Mouse (Mus musculus) heart, postnatal 36 days (tissue): Measurements from ENCODE around the gene Pramef8. TPM values are rescaled to one million over a fixed set of nuclear protein-coding genes. Genes with fewer than 3 reads are reported as not detected.
A peak's percentile ranks its signal among the peaks of the same experiment; 100 is the strongest.
"Not testable (repeated sequence)": the region's sequence is repeated elsewhere in the genome, so short reads cannot be mapped to it uniquely, and the experiment has no call there.

Experiments used
- DNase-seq, 2 experiments: peaks; one replicate each; pipeline ENCODE4 v3.0.0; 2021 to 2022
- intact Hi-C: fragments of 180-260 bp; cut with DNase I; formaldehyde crosslinking; loops from one replicate; pipeline ENCODE4 v1.15.1; 2025
- total RNA-seq, 2 experiments: library from RNA; stranded (reverse); gene quantifications; 2 replicates each; pipeline ENCODE4 v1.2.3; 2021

Gene Pramef8
- total RNA-seq = 10 to 100 TPM in 1 of 2 experiments, 1 to 10 TPM in 1; 9.9 to 11.5 TPM

DNA sequence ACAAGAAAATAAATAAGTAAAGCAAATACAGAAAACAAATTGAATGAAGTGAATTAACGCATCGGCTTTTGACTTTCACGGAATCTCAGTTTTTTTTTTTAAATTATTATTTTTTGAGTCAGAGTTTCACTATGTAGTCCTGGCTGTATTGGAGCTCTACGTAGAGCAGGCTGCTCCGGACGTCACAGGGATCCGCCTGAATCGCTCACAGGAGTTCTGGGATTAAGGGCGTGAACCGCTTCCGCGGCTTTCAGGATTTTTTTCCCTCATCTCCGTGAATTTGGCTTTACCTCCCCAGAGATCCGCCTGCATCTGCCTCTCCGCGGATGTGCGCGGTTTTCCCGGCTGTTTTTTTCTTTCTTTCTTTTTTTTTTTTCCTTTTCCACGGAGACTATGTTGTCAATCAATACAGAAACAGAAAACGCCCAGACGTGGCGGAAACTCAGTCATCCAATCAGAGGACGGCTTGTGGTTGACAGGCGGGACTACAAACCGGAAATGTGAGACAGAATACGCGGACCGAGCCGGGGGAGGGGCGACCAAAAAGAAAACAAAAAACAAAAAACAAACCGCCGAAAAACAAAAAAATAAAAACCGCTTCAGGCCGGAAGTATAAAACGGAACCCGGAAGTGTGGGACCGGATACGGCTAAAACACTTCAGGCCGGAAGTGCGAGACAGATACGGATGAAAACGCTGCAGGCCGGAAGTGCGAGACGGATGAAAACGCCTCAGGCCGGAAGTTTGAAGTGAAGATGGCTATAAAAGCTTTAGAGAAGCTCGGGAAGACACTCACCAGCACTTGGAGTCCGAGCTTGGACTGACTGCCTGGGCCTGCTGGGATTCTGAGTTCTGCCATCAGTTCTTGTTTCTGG is at the start of gene Pramef8:
TSS of gene Pramef8 (plus strand) at position 208 of the 874 bp plus-strand sequence.
- peak; percentile 89 to 92 for DNase-seq
- intact Hi-C loops = no loop called here

DNA sequence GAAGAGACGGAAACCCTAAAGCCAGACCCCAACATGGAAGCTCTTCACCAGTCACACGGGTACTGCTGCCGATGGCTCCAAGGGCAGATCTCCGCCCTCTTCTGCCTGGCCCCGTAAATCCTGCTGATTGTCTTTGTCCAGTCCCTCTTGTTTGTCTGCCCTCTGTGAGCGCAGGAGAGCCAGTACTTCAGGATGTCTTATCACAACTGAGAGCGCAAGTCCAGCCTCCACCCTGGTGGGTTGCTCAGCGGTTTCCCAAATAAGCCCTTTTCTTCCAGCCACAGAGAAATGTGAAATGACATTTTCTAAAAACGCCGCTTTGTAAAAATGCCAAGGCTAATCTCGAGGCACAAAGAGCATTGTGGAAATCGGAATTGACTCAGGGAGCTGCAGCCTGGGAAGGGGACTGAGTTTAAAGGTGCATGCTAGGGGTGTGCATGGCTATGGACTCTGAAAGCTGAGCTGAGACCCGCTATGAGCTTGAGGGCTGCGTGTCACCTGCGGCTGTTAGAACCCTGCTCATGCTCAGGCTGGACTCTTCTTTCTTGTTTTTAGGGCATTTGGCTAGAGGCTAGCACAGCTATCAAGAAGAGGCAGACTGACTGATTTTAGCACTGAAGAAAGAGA is 45.7 kb upstream of the Pramef8 start:
- no peak for DNase-seq
- intact Hi-C loops = no loop called here

DNA sequence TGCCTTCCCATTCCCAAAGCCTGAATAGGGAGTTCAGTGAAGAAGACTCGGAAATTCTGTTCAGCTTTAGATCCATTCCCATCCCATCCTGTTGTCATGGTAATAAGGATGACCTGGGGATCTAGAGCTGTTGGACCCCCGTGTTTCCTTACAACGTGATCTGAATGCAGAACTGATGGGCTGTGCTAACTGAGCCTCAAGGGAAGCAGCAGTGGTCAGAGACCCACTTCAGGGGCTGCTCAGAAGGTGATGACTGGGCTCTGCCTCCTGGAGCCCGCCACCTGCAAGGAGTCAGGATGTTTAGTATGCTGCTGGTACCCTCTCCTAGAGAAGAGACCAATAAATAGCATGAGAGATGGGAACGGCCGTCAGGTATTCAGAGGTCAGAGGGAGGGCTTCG is 32.7 kb upstream of the Pramef8 start:
- intact Hi-C loops = no loop called here
- no peak for DNase-seq

DNA sequence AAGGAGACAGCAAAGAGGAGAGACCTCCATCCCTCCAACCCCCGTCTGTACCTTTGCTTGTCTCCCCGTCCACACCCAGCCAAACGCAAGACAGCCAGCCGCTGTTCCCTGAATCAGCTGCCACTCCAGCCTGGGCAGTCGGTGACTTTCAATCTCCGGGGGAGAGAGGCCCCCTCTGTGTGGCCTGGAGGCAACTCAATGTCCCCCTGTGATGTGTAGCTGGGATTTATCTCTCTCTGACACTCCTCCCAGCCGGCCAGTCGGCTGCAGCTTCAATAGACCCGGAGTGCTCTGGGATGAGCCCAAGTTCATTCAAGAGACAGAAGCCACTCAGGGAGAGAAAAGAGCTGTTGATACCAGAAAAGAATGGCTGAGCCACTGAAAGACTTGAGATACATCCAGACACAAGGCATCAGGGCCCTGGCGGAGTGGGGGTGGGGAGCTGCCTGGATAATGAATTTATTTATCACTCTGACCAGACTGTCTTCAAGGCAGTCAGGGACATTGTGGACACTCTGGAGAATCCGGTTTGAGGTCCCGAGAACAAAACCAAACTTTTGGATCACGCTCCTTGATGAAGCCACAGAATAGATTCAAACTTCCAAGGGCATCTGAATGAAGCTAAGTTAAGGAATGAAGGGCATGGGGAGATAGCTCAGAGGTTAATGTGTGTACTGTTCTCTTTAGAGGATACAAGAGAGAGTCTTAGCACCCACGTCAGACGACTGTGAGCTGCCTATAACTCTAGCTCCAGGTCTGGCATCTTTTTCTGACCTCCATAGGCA is 32.1 kb upstream of the Pramef8 start:
- intact Hi-C loops = loop anchor here (1.0 to 5.0 kb wide), 3 partner anchors 55 to 353 kb away; no protein-coding TSS in a partner anchor
- no peak for DNase-seq

DNA sequence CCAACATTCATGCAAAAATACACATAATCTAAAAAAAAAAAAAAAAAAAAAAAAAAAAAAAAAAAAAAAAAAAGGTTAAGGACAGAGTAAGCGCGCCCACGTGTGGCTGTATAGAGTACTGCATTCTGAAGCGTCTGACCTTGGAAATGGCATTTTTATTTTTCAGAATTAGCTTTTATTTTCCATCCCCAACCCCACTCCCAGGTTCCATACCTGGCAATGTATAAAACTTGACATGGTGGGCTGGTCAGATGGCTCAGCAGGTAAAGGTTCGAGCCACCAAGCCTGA is 31.6 kb upstream of the Pramef8 start:
- peak; percentile 12 to 50 for DNase-seq
- intact Hi-C loops = loop anchor here (1.0 to 5.0 kb wide), 3 partner anchors 55 to 353 kb away; no protein-coding TSS in a partner anchor

DNA sequence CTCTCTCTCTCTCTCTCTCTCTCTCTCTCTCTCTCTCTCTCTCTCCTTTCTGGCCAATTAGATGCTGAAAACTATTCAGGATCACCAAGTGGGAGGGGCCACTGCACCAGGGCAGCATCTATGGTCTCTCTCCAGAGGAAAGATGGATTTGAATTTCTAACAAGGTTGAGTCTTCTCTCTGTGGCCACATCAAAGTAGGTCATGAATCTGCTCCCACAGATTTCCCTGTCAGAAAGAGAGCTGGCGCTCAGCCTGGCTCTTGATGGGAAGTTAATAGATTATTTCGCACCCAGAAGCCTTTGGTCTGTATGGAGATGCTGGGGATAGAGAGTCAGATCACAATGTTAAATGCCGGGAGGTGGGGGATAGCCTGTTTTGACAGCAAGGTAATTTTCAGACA is 30.1 kb upstream of the Pramef8 start:
- DNase-seq = no peak
- intact Hi-C loops = loop anchor here (5.0 kb wide), 1 partner anchor 355 kb away; no protein-coding TSS in a partner anchor

DNA sequence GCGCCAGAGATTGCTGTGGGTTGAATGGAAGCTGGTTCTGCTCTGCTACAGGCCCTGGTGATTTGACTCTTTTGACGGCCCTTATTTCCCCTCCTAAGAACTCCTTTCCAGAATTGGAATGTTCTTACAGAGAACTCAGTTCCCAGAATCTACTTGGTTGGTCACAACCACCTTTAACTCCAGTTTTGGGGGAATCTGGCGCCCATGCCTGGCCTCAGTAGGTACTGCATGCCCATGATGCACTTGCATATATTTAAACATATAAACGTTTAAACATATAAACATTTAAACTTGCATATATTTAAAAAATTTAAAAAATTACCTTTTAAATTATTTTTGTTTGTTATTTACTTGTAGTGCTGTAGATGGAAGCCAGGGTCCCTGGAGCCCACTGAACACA is 28.6 kb upstream of the Pramef8 start:
- no peak for DNase-seq
- intact Hi-C loops = loop anchor here (5.0 kb wide), 1 partner anchor 356 kb away; no protein-coding TSS in a partner anchor

DNA sequence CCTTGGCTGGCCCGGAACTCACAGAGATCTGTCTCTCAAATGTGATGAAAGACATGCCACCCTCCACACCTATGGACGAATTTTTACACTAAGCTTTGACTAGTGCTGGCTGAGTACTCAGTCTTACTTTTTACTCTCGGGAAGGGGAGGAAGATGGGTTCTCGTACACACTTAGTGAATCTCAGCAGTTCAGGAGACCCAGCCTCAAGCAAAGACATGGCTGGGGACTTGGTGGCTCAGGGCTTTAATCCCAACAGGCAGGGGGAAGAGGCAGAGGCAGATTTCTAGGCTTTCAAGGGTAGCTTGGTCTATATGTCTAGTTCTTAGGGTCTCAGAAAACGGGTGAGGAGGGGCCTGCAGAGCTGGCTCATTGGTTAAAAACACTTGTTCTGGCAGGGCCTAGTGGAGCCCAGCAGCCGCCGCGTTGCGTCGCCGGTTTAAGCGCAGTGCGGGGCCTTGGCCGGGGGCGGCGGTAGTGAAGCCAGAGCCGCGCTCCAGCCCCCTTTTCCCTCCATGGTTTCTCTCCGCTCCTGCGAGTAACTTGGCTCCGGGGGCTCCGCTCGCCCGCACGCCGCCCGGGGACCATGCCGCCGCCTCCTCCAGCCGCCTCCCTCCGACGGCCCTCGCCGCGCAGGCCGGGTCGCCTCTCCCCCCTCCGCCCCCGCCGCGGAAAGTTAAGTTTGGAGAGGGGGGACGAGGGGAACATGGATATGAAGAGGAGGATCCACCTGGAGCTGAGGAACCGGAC is 23.1 kb upstream of the Pramef8 start:
- peak; percentile 27 to 50 for DNase-seq
- intact Hi-C loops = no loop called here

DNA sequence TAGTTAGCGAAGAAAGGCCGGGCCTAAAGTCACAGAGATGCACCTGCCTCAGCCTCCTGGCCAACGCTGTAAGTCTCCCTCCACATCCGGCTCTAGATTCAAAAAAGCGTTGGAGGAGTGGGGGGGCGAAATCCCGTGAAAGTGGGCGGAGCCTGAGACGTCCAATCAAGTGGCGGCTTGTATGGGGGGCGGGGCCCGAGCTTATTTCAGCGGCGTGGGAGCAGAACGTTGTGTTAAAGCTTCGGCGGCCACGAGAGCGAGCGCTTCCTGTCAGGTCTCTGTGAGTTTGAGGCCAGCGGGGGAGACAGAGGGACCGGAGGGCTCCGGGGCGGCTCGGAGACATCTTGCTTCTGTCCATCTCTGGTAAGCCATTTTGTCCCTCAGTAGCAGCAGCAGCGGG is 18.0 kb upstream of the Pramef8 start, which contains the start of gene Pramel1:
TSS of gene Pramel1 (plus strand) at position 248 of the 400 bp plus-strand sequence.
- intact Hi-C loops = no loop called here
- no peak for DNase-seq

DNA sequence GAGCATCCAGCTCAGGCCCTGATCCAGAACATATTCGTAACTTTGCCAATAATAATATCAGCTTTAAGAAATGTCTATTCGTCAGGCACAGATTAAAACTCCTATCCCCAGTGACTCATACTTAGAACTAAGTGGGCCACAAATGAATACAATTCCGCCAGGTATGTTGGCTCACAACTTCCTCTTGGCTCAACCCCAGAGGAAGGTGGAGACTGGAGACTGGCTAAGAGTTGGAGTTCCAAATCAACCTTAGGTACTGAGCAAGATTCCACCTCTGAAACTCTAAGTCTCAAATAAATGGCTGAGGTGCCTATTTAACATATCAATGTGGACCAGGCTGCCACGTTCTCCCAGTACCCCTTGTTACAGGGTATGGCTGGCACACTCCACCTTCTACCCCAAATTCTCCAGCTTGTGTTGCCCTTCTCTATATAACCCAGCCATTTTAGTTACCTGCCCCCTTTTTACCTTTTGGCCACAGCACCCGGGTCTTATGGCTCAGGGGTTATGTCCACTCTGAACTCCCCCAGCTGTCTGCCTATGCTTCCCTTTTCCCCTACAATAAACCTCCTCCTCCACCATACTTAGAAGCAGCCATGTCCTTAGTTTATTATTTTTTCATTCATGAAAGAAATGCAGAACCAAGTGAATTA is 534 bp upstream of the Pramef8 start:
- DNase-seq = no peak
- intact Hi-C loops = no loop called here

DNA sequence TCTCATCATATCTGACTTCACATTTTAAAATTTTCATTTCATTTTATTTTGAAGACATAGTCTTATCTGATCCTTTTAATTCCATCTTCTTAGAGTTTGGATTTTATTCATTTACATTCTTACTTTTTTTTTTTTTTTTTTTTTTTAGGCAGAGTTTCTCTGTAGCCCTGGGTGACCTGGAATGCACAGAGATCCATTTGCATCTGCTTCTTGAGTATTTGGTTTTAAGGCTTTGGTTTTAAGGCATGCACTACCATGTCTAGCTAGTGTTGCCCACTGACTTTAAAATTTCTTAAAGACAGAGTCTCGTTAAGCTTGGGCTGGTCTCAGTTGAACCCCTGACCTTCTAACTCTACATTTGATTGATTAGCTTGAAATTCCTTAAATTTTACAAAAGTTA is 1.4 kb downstream of the Pramef8 start:
- intact Hi-C loops = no loop called here

DNA sequence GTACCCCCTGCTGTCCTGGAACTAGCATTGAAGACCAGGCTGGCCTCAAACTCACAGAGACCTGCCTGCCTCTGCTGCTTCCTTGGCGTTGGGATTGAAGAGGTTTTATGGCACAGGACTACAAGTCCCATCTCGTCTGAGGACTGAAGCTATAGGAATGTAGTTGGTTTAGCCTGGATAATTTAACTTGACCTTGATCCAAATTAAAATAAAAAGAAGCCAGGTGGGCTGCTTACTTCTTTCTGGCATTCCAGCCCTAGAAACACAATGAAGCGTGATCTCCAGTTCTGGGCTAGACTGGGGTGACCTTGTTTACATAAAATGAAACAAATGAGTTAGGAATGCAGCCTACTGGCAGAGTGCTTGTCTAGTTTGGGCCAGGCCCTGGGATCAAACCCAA is 1.9 kb downstream of the Pramef8 start:
- intact Hi-C loops = no loop called here

More for the DNA sequence above, 1.4 kb downstream of the Pramef8 start:
- no peak for DNase-seq

DNA sequence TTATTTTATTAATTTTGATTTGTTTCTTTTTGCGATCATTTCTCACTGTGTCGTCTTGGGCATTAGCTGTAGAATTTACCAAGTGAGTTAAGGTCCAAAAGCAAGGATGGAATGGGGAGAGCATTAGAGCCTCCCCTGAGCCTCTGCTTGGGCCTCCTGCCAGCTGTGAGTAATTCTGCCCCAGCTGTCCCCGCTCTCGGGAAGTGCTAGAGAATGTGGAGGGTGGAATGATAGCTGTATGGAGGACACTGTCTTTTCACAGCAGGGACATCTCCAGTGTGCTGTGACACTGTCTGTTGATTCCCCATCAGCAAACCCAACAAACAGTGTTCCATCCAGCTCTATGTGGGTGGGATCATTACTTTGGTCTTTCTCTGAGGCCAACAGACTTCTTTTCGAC is 14.5 kb downstream of the Pramef8 start:
- intact Hi-C loops, DNase-seq: not testable (repeated sequence)

More for the DNA sequence above, 1.9 kb downstream of the Pramef8 start:
- no peak for DNase-seq

DNA sequence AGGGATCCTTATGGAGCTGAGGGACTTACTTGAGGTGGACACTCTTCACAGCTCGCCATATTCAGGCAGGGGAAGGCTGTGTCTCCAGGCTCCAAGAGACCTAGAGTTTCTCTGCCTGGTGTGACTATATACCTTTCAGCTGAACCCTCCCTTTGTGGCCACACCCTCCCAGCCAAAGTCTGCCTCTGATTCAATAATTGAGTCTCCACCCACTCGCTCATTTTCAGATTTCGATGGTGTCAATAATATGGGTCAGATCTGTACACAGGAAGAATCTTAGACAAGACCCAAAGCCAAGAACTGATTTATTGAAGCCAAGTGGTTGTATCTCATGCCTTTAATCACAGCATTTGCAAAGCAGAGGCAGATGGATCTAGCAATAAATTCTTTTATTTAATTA is 38.0 kb downstream of the Pramef8 start, which contains the start of gene Oog4:
TSS of gene Oog4 (minus strand) at position 101 of the 400 bp plus-strand sequence.
- intact Hi-C loops = no loop called here

More for the DNA sequence above, 38.0 kb downstream of the Pramef8 start, which contains the start of gene Oog4:
- no peak for DNase-seq

Other genes starting within 250 kb of the Pramef8 start
- gene Prdm2, start 199.4 kb upstream of the Pramef8 start, total RNA-seq = 10 to 100 TPM; 18.9 to 22.0 TPM
- gene Pdpn, start 112.9 kb upstream of the Pramef8 start, total RNA-seq = 1 to 10 TPM; 5.8 to 8.3 TPM
- under 1 TPM in 1 of 2 experiments, not detected in 1; 0.14 TPM for gene Lrrc38, start 62.7 kb upstream of the Pramef8 start, total RNA-seq
- gene Pramel1, start 18.0 kb upstream of the Pramef8 start, total RNA-seq = not detected
- gene Oog4, start 37.9 kb downstream of the Pramef8 start, total RNA-seq = not detected
- not detected for gene Gm13043, start 98.9 kb downstream of the Pramef8 start, total RNA-seq
- not detected for gene Gm13040, start 123.5 kb downstream of the Pramef8 start, total RNA-seq
- gene BC080695, start 139.3 kb downstream of the Pramef8 start, total RNA-seq = not detected
- not detected for gene Gm13057, start 139.3 kb downstream of the Pramef8 start, total RNA-seq
- not detected for gene Gm13083, start 202.6 kb downstream of the Pramef8 start, total RNA-seq
- not detected for gene Gm13088, start 244.8 kb downstream of the Pramef8 start, total RNA-seq